Mouse (Mus musculus): ENCODE results near the gene Lamtor5. TPM values are rescaled to one million over a fixed set of nuclear protein-coding genes. Genes with fewer than 3 reads are reported as not detected.

The Lamtor5 gene
- 72.9 and 84.2 TPM in 2 replicates for polyA plus RNA-seq (2011; ENCODE audit: insufficient read length, low read depth, missing spikeins)

DNA sequence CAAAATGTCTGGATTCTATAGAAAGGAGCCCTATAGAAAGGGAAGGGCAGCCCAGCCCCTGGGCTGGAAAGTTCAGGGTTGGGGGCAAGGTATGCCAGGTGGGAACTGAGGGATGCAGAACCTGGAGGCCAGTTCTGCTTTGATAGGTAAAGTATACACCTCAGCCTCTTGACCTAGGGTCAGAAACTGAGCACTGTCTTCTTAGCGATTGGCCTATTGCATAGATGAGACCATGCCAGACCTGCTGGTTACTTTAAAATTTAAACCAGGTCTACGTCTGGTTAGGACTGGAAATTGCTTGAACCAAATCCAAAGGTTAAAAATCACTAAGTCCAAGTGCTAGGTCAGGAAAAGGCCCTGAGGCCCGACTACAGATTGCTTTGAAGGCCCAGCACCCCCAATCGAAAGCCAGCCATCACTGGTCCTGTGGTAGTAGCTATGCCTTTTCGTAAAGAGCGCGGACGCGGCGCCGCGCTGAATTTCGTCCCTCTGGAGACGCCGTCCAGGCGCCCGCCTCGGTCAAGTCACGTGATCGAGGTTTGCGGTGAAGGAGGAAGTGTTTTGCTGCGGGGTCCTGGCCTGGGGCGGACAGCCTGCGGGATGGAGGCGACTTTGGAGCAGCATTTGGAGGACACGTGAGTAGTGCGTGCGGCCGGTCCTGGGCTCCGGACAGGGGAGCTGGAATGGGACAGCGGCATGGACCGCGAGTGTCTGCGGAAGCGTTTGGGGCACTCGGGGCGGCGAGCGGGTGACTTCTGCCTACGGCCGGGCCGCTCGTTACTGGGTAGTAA, at the start of gene Lamtor5:
Gene Lamtor5 (plus strand): TSS at position 380 of the 791 bp plus-strand sequence.
- H3K4me1 ChIP-seq (ENCODE audit: control insufficient read depth, insufficient read depth, low read length), result peaks cover 4% of the 10 kb centered on the region; the same call in 1 of the 2 replicates
- peak within 1 kb of the TSS; percentile 65 for H3K4me3 ChIP-seq (ENCODE audit: insufficient read depth, low read length)
- H3K27ac ChIP-seq (ENCODE audit: insufficient read depth, low read length), result no peak within 1 kb of the TSS
- TF ChIP-seq POLR2A (IDR thresholded peaks at IDR 0.05; ENCODE audit: low read depth, low read length) (peak; percentile 46), CTCF (IDR thresholded peaks at IDR 0.05; ENCODE audit: borderline replicate concordance, insufficient read depth, low read length) (no peak)

DNA sequence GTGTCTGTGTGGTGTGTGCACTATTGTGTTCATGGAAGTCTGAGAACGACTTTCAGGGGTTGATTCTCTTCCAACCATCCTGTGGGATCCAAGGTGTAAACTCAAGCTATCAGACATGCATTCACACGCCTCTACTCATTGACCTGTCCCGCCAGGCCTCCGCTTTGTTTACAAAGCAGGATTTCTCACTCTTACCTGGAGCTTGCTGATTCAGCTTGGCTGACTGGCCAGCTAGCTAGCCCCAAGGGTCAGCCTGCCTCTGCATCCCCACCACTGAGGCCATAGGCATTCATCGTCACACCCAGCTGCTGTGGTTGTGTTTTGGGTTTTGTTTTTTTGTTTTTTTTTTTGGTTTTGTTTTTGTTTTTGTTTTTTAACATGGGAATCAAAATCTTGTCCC, 49.4 kb upstream of the Lamtor5 start:
- no peak overlapping the region for H3K4me3 ChIP-seq (ENCODE audit: insufficient read depth, low read length)
- no peaks in the 10 kb centered on the region; the same call in 1 of the 2 replicates for H3K4me1 ChIP-seq (ENCODE audit: control insufficient read depth, insufficient read depth, low read length)
- TF ChIP-seq CTCF (IDR thresholded peaks at IDR 0.05; ENCODE audit: borderline replicate concordance, insufficient read depth, low read length) (no peak), POLR2A (IDR thresholded peaks at IDR 0.05; ENCODE audit: low read depth, low read length) (no peak)
- no peak overlapping the region for H3K27ac ChIP-seq (ENCODE audit: insufficient read depth, low read length)

DNA sequence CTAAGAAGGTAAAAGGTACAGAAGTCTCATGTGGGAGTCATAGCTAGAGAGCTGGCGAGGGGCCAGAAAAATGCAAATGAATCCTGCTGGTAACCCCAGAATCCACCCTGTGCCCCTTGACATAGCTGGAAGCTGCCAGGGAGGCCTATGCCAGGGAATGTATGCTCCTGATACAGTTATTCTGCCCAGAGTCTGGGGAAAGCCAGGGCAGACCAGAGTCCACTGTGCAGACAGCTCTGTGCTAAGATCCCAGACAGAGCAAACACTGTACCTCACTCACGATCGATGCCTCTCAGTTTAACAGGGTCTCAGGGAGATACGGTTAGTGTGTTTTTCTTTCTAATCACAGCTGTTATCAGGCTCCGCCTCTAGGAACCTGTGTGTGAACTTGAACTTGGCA, 48.8 kb upstream of the Lamtor5 start:
- H3K4me3 ChIP-seq (ENCODE audit: insufficient read depth, low read length), result no peak overlapping the region
- no peak for TF ChIP-seq POLR2A (IDR thresholded peaks at IDR 0.05; ENCODE audit: low read depth, low read length)
- H3K4me1 ChIP-seq (ENCODE audit: control insufficient read depth, insufficient read depth, low read length), result no peaks in the 10 kb centered on the region; the same call in 1 of the 2 replicates
- H3K27ac ChIP-seq (ENCODE audit: insufficient read depth, low read length), result no peak overlapping the region

DNA sequence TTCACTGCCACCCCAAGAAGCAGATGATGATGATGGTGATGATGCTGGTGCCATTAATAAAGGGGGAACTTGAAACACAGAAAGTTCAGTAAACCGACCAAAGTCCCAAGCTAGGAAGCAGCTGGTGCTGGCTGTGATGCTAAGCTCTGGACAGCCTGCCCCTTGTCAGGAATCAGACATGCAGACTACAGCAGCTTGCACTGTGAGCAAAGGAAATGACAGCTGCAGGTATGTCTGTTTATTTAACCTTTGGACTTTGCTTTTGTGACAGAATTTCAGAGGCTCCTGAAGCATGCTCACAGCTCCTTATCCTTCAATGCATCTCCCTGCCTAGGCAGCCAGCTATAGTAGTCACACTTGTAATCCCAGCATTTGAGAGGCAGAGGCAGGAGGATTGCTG, 48.1 kb upstream of the Lamtor5 start, which contains the start of gene A630076J17Rik:
Gene A630076J17Rik (plus strand): TSS at position 88 of the 400 bp plus-strand sequence.
- TF ChIP-seq CTCF (IDR thresholded peaks at IDR 0.05; ENCODE audit: borderline replicate concordance, insufficient read depth, low read length) (no peak), POLR2A (IDR thresholded peaks at IDR 0.05; ENCODE audit: low read depth, low read length) (no peak)
- H3K27ac ChIP-seq (ENCODE audit: insufficient read depth, low read length), result no peak within 1 kb of the TSS
- no peaks in the 10 kb centered on the region; the same call in 1 of the 2 replicates for H3K4me1 ChIP-seq (ENCODE audit: control insufficient read depth, insufficient read depth, low read length)
- H3K4me3 ChIP-seq (ENCODE audit: insufficient read depth, low read length), result no peak within 1 kb of the TSS

DNA sequence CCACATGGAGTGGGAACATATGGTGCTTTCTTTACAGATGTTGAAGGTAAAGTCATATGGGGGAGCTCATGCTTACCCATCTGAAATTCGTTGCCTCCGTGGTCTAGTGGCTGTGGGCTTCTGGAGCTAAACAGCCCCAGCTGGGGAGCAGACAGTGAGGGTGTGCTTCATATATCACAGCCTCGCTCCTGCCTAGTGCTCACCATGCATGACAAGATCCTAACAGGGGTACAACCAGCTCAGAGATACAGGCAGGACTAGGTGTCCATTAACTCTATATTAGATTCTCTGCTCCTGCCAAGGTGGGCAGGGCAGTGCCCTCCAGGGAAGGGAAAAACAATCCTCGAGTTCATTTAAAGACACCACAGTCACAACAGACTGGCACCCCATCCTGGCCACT, 47.5 kb upstream of the Lamtor5 start:
- no peaks in the 10 kb centered on the region; the same call in 1 of the 2 replicates for H3K4me1 ChIP-seq (ENCODE audit: control insufficient read depth, insufficient read depth, low read length)
- H3K27ac ChIP-seq (ENCODE audit: insufficient read depth, low read length), result no peak overlapping the region
- TF ChIP-seq POLR2A (IDR thresholded peaks at IDR 0.05; ENCODE audit: low read depth, low read length) (no peak), CTCF (IDR thresholded peaks at IDR 0.05; ENCODE audit: borderline replicate concordance, insufficient read depth, low read length) (no peak)
- H3K4me3 ChIP-seq (ENCODE audit: insufficient read depth, low read length), result no peak overlapping the region

DNA sequence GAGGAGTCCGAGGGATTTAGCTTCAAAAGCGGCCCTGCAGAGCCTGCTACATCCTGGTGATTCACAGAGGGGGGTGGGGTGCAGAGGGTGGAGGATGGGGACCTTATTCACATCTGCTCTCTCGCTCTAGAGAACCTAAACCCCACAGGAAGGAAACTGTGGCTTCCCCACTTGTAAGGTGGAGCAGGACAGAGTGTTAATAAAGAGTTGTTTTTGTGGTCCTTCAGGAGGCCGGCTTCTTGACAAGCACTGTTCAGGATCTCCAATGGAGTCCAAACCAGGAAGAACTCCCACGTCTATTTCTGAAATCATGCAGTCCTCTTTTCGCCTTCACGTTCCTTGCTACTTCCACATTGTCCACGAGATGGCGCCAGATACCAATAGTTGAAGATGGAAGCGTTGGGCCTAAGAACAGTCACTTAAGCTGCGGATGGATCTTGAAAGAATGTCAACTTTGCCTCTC, 45.3 kb upstream of the Lamtor5 start:
- Histone ChIP-seq H3K27ac (ENCODE audit: insufficient read depth, low read length) (no peak overlapping the region), H3K4me1 (ENCODE audit: control insufficient read depth, insufficient read depth, low read length) (no peaks in the 10 kb centered on the region; the same call in 1 of the 2 replicates), H3K4me3 (ENCODE audit: insufficient read depth, low read length) (no peak overlapping the region)
- peak; percentile 79; the same call in 1 of the 2 replicates for TF ChIP-seq CTCF (IDR thresholded peaks at IDR 0.05; ENCODE audit: borderline replicate concordance, insufficient read depth, low read length)
- TF ChIP-seq POLR2A (IDR thresholded peaks at IDR 0.05; ENCODE audit: low read depth, low read length), result no peak

DNA sequence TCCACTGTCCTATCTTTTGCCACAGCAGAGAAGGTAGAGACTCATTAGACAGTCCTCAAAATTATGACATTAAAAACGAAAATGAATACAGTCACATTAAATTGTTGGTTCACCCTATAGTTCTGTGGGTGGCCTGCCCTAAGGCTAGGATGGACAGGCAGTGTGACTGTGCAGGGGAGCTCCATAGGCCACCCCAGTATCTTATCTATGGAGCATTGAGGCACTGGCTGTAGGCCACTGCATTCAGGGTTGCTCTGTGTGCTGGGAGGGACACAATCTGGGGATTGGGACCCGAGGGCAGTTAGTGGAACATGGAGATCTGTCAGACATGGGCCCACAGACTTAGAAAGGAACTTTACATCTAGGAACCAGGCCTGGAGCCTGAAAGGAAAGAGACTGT, 44.7 kb upstream of the Lamtor5 start:
- no peak overlapping the region for H3K27ac ChIP-seq (ENCODE audit: insufficient read depth, low read length)
- H3K4me3 ChIP-seq (ENCODE audit: insufficient read depth, low read length), result no peak overlapping the region
- no peak for TF ChIP-seq CTCF (IDR thresholded peaks at IDR 0.05; ENCODE audit: borderline replicate concordance, insufficient read depth, low read length)
- no peaks in the 10 kb centered on the region; the same call in 1 of the 2 replicates for H3K4me1 ChIP-seq (ENCODE audit: control insufficient read depth, insufficient read depth, low read length)

DNA sequence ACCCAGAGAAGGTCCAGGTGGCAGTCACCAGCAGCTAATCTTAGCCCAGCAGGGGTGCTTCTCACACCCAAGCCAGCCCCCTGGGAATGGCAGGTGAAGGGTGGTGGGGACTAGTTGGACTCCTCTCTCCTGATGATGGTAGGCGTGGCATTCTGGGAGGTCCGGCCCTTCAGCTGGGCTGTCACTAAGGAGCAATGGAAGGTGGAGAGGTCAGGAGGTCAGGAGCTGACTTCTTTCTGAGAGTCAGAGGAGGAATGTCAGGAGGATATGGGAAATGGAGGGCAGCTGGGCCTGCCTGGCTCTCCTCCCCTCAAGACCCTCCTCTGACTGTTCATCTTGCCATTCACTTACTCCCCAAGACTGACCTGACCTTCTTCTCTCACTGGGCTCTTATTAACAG, 40.6 kb upstream of the Lamtor5 start:
- Histone ChIP-seq H3K4me3 (ENCODE audit: insufficient read depth, low read length) (no peak overlapping the region), H3K27ac (ENCODE audit: insufficient read depth, low read length) (no peak overlapping the region)
- no peak for TF ChIP-seq CTCF (IDR thresholded peaks at IDR 0.05; ENCODE audit: borderline replicate concordance, insufficient read depth, low read length)
- no peak for TF ChIP-seq POLR2A (IDR thresholded peaks at IDR 0.05; ENCODE audit: low read depth, low read length)

DNA sequence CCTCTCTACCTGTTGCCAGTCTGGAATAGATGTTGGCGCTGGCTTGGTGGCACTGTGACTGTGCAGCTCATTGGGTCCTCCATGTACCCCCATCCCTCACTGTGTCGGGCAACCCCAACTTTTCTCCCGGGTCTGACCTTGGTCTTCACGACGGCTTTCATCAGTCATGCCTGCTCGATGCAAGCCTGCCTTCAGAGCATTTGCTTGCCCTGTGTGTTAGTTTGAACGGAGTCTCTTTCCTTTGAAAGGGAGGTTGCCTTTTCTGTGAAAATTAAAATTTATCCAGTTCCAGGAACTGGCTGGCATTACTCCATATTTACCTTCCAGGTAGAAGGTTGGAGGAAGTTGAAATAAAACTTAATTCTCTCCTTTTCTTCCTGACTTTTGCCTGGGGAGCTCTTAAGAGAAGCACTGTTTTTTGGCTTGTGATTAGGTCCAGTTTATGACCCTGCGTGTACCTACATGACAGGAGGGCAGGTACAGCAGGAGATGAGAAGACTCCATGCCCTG, 40.1 kb upstream of the Lamtor5 start:
- Histone ChIP-seq H3K4me1 (ENCODE audit: control insufficient read depth, insufficient read depth, low read length) (no peaks in the 10 kb centered on the region), H3K27ac (ENCODE audit: insufficient read depth, low read length) (no peak overlapping the region), H3K4me3 (ENCODE audit: insufficient read depth, low read length) (no peak overlapping the region)
- no peak for TF ChIP-seq POLR2A (IDR thresholded peaks at IDR 0.05; ENCODE audit: low read depth, low read length)

More for the DNA sequence above, 40.6 kb upstream of the Lamtor5 start:
- no peaks in the 10 kb centered on the region; the same call in 1 of the 2 replicates for H3K4me1 ChIP-seq (ENCODE audit: control insufficient read depth, insufficient read depth, low read length)

DNA sequence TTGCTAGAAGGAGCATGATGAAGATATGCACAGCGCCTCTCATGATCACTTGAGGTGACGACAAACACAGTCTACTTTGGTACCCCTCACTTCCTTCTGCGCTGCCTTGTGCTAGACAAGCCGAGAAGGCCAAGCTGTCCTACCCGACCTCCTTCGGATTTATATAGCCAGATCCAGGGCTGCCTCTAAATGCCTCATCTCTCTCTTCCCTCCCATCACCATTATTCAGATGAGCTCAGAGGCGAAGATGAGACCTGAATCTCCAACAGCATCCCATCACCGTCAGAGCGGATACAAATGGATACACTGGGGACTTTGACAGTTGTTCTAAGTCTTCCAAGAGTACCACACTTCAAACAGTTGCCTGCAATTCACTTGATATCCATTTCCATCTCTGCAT, 39.1 kb upstream of the Lamtor5 start, which contains the start of gene Prok1:
Gene Prok1 (minus strand): TSS at position 101 of the 400 bp plus-strand sequence.
- no peaks in the 10 kb centered on the region for H3K4me1 ChIP-seq (ENCODE audit: control insufficient read depth, insufficient read depth, low read length)
- H3K4me3 ChIP-seq (ENCODE audit: insufficient read depth, low read length), result no peak within 1 kb of the TSS
- no peak within 1 kb of the TSS for H3K27ac ChIP-seq (ENCODE audit: insufficient read depth, low read length)
- TF ChIP-seq POLR2A (IDR thresholded peaks at IDR 0.05; ENCODE audit: low read depth, low read length) (no peak), CTCF (IDR thresholded peaks at IDR 0.05; ENCODE audit: borderline replicate concordance, insufficient read depth, low read length) (no peak)
